Mouse (Mus musculus) E14TG2a.4 (cell line): ENCODE measurements around the gene Poglut1.

Experiments
- CTCF ChIP-seq: conservative IDR thresholded peaks from 2 replicates; pipeline ENCODE4 v1.5.1; 2014; ENCODE audit warnings: low read length
- NANOG ChIP-seq: IDR thresholded peaks from 2 replicates; pipeline ENCODE4 v1.6.1; 2014; ENCODE audit warnings: borderline replicate concordance, low read length, mixed read lengths
- POU5F1 ChIP-seq: IDR thresholded peaks from 2 replicates; pipeline ENCODE4 v1.6.1; 2014; ENCODE audit warnings: low read length, borderline replicate concordance

DNA sequence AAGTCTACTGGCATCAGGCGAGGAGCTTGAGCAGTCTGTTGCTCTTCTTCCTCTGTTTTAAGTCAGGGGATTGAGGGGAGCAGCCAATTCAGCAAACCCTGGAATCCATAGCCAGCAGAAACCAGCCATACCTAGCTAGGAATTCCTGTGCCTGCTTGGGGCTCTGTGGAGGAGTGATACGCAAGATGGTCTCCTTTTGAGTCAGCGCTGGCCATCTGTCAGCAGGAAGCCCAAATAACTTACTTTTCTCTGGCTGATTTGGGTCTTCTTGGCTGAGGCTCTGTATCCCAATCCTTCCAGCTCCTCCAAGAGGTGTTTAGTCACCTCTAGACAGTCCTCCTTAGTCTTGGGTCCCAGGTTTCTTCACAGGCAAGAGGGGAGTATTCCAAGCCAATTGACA, 5.9 kb upstream of the Poglut1 start:
- TF ChIP-seq CTCF (no peak), POU5F1 (no peak), NANOG (no peak)
